Mouse (Mus musculus): Measurements from ENCODE around the gene Snx7. TPM values are rescaled to one million over a fixed set of nuclear protein-coding genes. Genes with fewer than 3 reads are reported as not detected.

Snx7 gene
- total and polyA plus RNA-seq, 3 experiments, result not detected

DNA sequence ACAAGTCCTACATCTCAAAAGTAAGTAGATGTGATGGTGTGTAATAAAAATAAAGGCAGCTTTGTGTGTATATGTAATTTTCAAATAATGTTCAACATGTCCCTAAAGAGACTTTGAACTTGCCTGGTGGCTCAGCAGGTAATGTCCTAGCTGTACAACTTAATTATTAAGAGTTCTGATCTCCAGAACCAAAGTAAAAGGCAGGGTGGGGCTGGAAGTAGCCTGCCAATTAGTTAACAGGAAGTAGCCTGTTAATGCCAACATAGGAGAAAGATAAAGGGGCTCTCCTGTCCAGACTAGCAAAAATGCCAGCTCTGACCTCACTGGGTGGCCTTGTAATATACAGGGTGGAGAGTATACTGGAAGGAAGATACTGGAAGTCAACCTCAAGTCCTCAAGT lies 3.1 kb downstream of the Snx7 start:
- in situ Hi-C loops (cut with MboI; ENCODE audit: low pct_ligation_motif_present, low pct_unique_long_range_greater_than_20kb, low sequenced_read_pairs), result no loop called here
- no peak for DNase-seq (ENCODE audit: extremely low read depth)
- H3K27me3 ChIP-seq (replicated peaks), result no peaks in the 10 kb centered on the region
- no peaks in the 10 kb centered on the region for H3K4me1 ChIP-seq (ENCODE audit: control insufficient read depth in 1 of 2, insufficient read depth in 2 of 2)
- peaks cover 30% of the 10 kb centered on the region for H3K9me3 ChIP-seq (replicated peaks; ENCODE audit: low read length)
- H3K36me3 ChIP-seq (replicated peaks in 1 of 2; ENCODE audit: control insufficient read depth in 1 of 2, insufficient read depth in 1 of 2, low read length in 1 of 2), result no peaks in the 10 kb centered on the region
- dilution Hi-C loops (cut with MboI; ENCODE audit: extremely low pct_ligation_motif_present, extremely low pct_unique_long_range_greater_than_20kb, low sequenced_read_pairs), result no loop called here
- TF ChIP-seq SIN3A (IDR thresholded peaks at IDR 0.05; ENCODE audit: low read length) (no peak), CHD1 (IDR thresholded peaks at IDR 0.05; ENCODE audit: low read depth, low read length) (no peak), RAD21 (IDR thresholded peaks at IDR 0.05; ENCODE audit: low read depth, low read length) (no peak), UBTF (IDR thresholded peaks at IDR 0.05; ENCODE audit: low read depth, low read length) (no peak), BHLHE40 (IDR thresholded peaks at IDR 0.05; ENCODE audit: low read depth, low read length) (no peak), ZC3H11A (IDR thresholded peaks at IDR 0.05; ENCODE audit: low read depth, low read length) (no peak), JUN (IDR thresholded peaks at IDR 0.05; ENCODE audit: insufficient read depth, low read depth, low read length) (no peak), ZKSCAN1 (IDR thresholded peaks at IDR 0.05; ENCODE audit: borderline replicate concordance, low read depth, low read length) (no peak), USF2 (conservative IDR thresholded peaks at IDR 0.05; ENCODE audit: low read depth, low read length) (no peak)
- no peak overlapping the region for H3K9ac ChIP-seq (ENCODE audit: insufficient read depth, low read depth)
- no peaks in the 10 kb centered on the region for H3K79me2 ChIP-seq (replicated peaks; ENCODE audit: control insufficient read depth, extremely low read depth, insufficient read depth, poor library complexity, severe bottlenecking)
- no peak overlapping the region for H3K27ac ChIP-seq (ENCODE audit: insufficient read depth, low read depth)
- no peak overlapping the region for H3K4me2 ChIP-seq (ENCODE audit: insufficient read depth, low read depth, poor library complexity, severe bottlenecking)
- no peak overlapping the region for H3K4me3 ChIP-seq (replicated peaks in 1 of 3; ENCODE audit: low read depth in 2 of 3, low read length in 2 of 3, poor library complexity in 1 of 3)

- Histone ChIP-seq H3K4me3 (replicated peaks in 1 of 3; ENCODE audit: low read depth in 2 of 3, low read length in 2 of 3, poor library complexity in 1 of 3) (no peak overlapping the region), H3K27ac (ENCODE audit: insufficient read depth, low read depth) (no peak overlapping the region), H3K36me3 (replicated peaks in 1 of 2; ENCODE audit: control insufficient read depth in 1 of 2, insufficient read depth in 1 of 2, low read length in 1 of 2) (no peaks in the 10 kb centered on the region), H3K27me3 (replicated peaks) (no peaks in the 10 kb centered on the region), H3K9me3 (replicated peaks; ENCODE audit: low read length) (peaks cover 31% of the 10 kb centered on the region), H3K4me1 (ENCODE audit: control insufficient read depth in 1 of 2, insufficient read depth in 2 of 2) (no peaks in the 10 kb centered on the region), H3K9ac (ENCODE audit: insufficient read depth, low read depth) (no peak overlapping the region), H3K4me2 (ENCODE audit: insufficient read depth, low read depth, poor library complexity, severe bottlenecking) (no peak overlapping the region), H3K79me2 (replicated peaks; ENCODE audit: control insufficient read depth, extremely low read depth, insufficient read depth, poor library complexity, severe bottlenecking) (no peaks in the 10 kb centered on the region)
- DNase-seq (ENCODE audit: extremely low read depth), result no peak
- dilution Hi-C loops (cut with MboI; ENCODE audit: extremely low pct_ligation_motif_present, extremely low pct_unique_long_range_greater_than_20kb, low sequenced_read_pairs), result no loop called here
- in situ Hi-C loops (cut with MboI; ENCODE audit: low pct_ligation_motif_present, low pct_unique_long_range_greater_than_20kb, low sequenced_read_pairs), result no loop called here
- TF ChIP-seq JUN (IDR thresholded peaks at IDR 0.05; ENCODE audit: insufficient read depth, low read depth, low read length) (no peak), TCF12 (IDR thresholded peaks at IDR 0.05; ENCODE audit: low read depth, low read length) (no peak), RCOR1 (conservative IDR thresholded peaks at IDR 0.05; ENCODE audit: low read depth, low read length) (no peak)
Measured at GRCm38 (mm10) chr3:117862951-117863350, 5.8 kb downstream of the Snx7 start.

DNA sequence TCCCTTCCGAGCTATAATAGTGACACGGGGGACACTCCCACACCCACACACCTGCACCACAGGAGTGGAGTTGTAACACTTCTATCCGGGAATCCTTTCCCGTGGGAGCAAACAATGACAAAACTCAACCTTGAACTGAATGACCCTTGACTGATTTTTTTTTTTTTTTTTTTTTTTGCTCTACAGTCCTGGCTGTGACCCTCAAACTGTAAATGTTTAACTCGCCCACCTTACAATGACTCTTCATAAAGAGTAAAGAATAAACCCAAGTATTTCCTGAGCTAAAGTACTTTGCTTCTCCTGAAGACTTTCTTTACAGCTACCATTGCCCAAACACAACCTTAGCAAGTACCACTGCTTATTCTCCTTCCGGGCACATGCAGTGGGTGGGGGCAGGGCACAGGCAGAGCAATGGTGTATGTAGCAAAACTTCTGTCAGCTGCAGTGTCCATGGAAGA lies 6.7 kb downstream of the Snx7 start:
- DNase-seq (ENCODE audit: extremely low read depth), result no peak
- dilution Hi-C loops (cut with MboI; ENCODE audit: extremely low pct_ligation_motif_present, extremely low pct_unique_long_range_greater_than_20kb, low sequenced_read_pairs), result no loop called here
- in situ Hi-C loops (cut with MboI; ENCODE audit: low pct_ligation_motif_present, low pct_unique_long_range_greater_than_20kb, low sequenced_read_pairs), result no loop called here

More for the DNA sequence above, 6.7 kb downstream of the Snx7 start:
- H3K4me1 ChIP-seq (ENCODE audit: control insufficient read depth in 1 of 2, insufficient read depth in 2 of 2), result no peaks in the 10 kb centered on the region
- H3K27me3 ChIP-seq (replicated peaks), result no peaks in the 10 kb centered on the region
- peaks cover 29% of the 10 kb centered on the region for H3K9me3 ChIP-seq (replicated peaks; ENCODE audit: low read length)
- no peak overlapping the region for H3K9ac ChIP-seq (ENCODE audit: insufficient read depth, low read depth)
- TF ChIP-seq TBP (conservative IDR thresholded peaks at IDR 0.05; ENCODE audit: low read depth, low read length) (no peak), POLR2A (IDR thresholded peaks at IDR 0.05; ENCODE audit: low read depth, low read length) (no peak), MXI1 (IDR thresholded peaks at IDR 0.05; ENCODE audit: low read depth, low read length) (no peak), UBTF (IDR thresholded peaks at IDR 0.05; ENCODE audit: low read depth, low read length) (no peak), GABPA (IDR thresholded peaks at IDR 0.05; ENCODE audit: insufficient replicate concordance, low read depth, low read length) (no peak), NRF1 (IDR thresholded peaks at IDR 0.05; ENCODE audit: low read depth, low read length) (no peak), TCF12 (IDR thresholded peaks at IDR 0.05; ENCODE audit: low read depth, low read length) (no peak), JUN (IDR thresholded peaks at IDR 0.05; ENCODE audit: insufficient read depth, low read depth, low read length) (no peak), PAX5 (IDR thresholded peaks at IDR 0.05; ENCODE audit: low read length) (no peak), MEF2A (IDR thresholded peaks at IDR 0.05; ENCODE audit: borderline replicate concordance, low read depth, low read length) (no peak), MAX (IDR thresholded peaks at IDR 0.05; ENCODE audit: low read length) (no peak), BHLHE40 (IDR thresholded peaks at IDR 0.05; ENCODE audit: low read depth, low read length) (no peak), CHD2 (IDR thresholded peaks at IDR 0.05; ENCODE audit: low read length) (no peak), SIN3A (IDR thresholded peaks at IDR 0.05; ENCODE audit: low read length) (no peak), ZKSCAN1 (IDR thresholded peaks at IDR 0.05; ENCODE audit: borderline replicate concordance, low read depth, low read length) (no peak), CHD1 (IDR thresholded peaks at IDR 0.05; ENCODE audit: low read depth, low read length) (no peak), RAD21 (IDR thresholded peaks at IDR 0.05; ENCODE audit: low read depth, low read length) (no peak), E2F4 (IDR thresholded peaks at IDR 0.05; ENCODE audit: insufficient replicate concordance, low read depth, low read length) (no peak), CTCF (conservative IDR thresholded peaks at IDR 0.05 in 1 of 2, IDR thresholded peaks at IDR 0.05 in 1 of 2; ENCODE audit: low read depth in 2 of 2, low read length in 2 of 2) (no peak), MAZ (IDR thresholded peaks at IDR 0.05; ENCODE audit: low read depth, low read length) (no peak)
- H3K36me3 ChIP-seq (replicated peaks in 1 of 2; ENCODE audit: control insufficient read depth in 1 of 2, insufficient read depth in 1 of 2, low read length in 1 of 2), result no peaks in the 10 kb centered on the region
- no peaks in the 10 kb centered on the region for H3K79me2 ChIP-seq (replicated peaks; ENCODE audit: control insufficient read depth, extremely low read depth, insufficient read depth, poor library complexity, severe bottlenecking)
- H3K27ac ChIP-seq (ENCODE audit: insufficient read depth, low read depth), result no peak overlapping the region
- no peak overlapping the region for H3K4me2 ChIP-seq (ENCODE audit: insufficient read depth, low read depth, poor library complexity, severe bottlenecking)
- H3K4me3 ChIP-seq (replicated peaks in 1 of 3; ENCODE audit: low read depth in 2 of 3, low read length in 2 of 3, poor library complexity in 1 of 3), result no peak overlapping the region
